8 mouse cellular contexts compared by ENCODE assay signal in the genomic region with DNA sequence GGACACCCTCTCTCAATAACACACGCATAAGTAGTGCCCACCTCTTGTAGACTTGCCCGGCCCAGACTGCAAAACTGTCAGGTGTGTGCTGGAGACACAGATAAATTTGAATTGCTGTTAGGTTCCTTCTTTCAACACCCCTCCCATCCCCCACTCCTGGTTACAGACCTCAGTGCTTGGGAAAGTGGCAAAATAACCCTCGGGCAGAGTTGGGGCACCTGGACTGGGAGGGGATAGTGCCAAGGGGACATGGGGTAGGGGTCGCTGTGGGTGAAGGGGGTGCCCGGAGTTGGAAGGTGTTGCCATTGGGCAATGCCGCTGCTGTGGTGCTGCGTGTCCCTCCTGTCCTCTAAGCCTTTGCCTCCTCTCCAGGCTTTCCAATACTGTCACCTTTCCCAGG. TPM values are rescaled to one million over a fixed set of nuclear protein-coding genes. Genes with fewer than 3 reads are reported as not detected.
DNase-seq lines count a peak whose midpoint lies in the region; ATAC-seq and TF ChIP-seq lines count a peak whose summit lies in the region.

No protein-coding gene starts in this region.

- 14% methylated on average over 7 of the region's 7 CpGs for WGBS in lung, embryonic 14.5 days
- WGBS in forebrain, embryonic 13.5 days: 13% methylated on average over 7 of the region's 7 CpGs
- WGBS in kidney, embryonic 14.5 days: 15% methylated on average over 7 of the region's 7 CpGs
- WGBS in midbrain, postnatal 0 days: 15% methylated on average over 7 of the region's 7 CpGs

- TF ChIP-seq CTCF in lung, embryonic 14.5 days (IDR thresholded peaks at IDR 0.05; ENCODE audit: low read depth): no peak
- no peak for TF ChIP-seq CTCF in midbrain, postnatal 0 days (IDR thresholded peaks at IDR 0.05)

- peak overlapping the region; percentile 57 for H3K4me3 ChIP-seq in lung, embryonic 14.5 days (ENCODE audit: low read depth, low read length)
- peak overlapping the region; percentile 65 for H3K4me3 ChIP-seq in forebrain, embryonic 13.5 days
- H3K4me3 ChIP-seq in kidney, embryonic 14.5 days (ENCODE audit: low read length): peak overlapping the region; percentile 46
- peak overlapping the region; percentile 82 for H3K4me3 ChIP-seq in midbrain, postnatal 0 days (ENCODE audit: low read depth, low read length)

- ATAC-seq in lung, embryonic 14.5 days (ENCODE audit: insufficient read depth): 0 out of 2 replicates have a peak, but pooled peaks have one; percentile 18
- ATAC-seq in forebrain, embryonic 13.5 days: peak; percentile 35; the same call in 1 of the 2 replicates
- peak; percentile 28; the same call in 1 of the 2 replicates for ATAC-seq in kidney, embryonic 14.5 days (ENCODE audit: low FRiP score, low TSS enrichment)
- ATAC-seq in midbrain, postnatal 0 days (ENCODE audit: low FRiP score): peak; percentile 34; the same call in 1 of the 2 replicates

- H3K27me3 ChIP-seq in lung, embryonic 14.5 days (ENCODE audit: insufficient read depth, low read length): no peaks in the 10 kb centered on the region
- H3K27me3 ChIP-seq in forebrain, embryonic 13.5 days: no peaks in the 10 kb centered on the region
- no peaks in the 10 kb centered on the region for H3K27me3 ChIP-seq in kidney, embryonic 14.5 days (ENCODE audit: control insufficient read depth, insufficient read depth, low read length)
- H3K27me3 ChIP-seq in midbrain, postnatal 0 days (ENCODE audit: insufficient read depth, low read length): no peaks in the 10 kb centered on the region

- H3K36me3 ChIP-seq in lung, embryonic 14.5 days (ENCODE audit: insufficient read depth): no peaks in the 10 kb centered on the region
- no peaks in the 10 kb centered on the region for H3K36me3 ChIP-seq in forebrain, embryonic 13.5 days (ENCODE audit: poor library complexity, severe bottlenecking)
- H3K36me3 ChIP-seq in kidney, embryonic 14.5 days (ENCODE audit: control insufficient read depth, insufficient read depth, low read length): no peaks in the 10 kb centered on the region
- no peaks in the 10 kb centered on the region for H3K36me3 ChIP-seq in midbrain, postnatal 0 days (ENCODE audit: insufficient read depth, low read length)

- H3K27ac ChIP-seq in lung, embryonic 14.5 days (ENCODE audit: low read depth): peak overlapping the region; percentile 69; the same call in 1 of the 2 replicates
- H3K27ac ChIP-seq in forebrain, embryonic 13.5 days: no peak overlapping the region
- H3K27ac ChIP-seq in kidney, embryonic 14.5 days (ENCODE audit: low read depth, low read length): no peak overlapping the region
- no peak overlapping the region for H3K27ac ChIP-seq in midbrain, postnatal 0 days (ENCODE audit: low read depth, low read length)

- no peak for DNase-seq in lung, embryonic 14.5 days
- no peak for DNase-seq in lung, postnatal 10 days
- DNase-seq in midbrain, postnatal 0 days (ENCODE audit: low spot score): no peak
- no peak for DNase-seq in natural killer cell, adult 2 months (ENCODE audit: low spot score in 2 of 2)
- DNase-seq in c-Kit-positive CD71-positive TER-119-positive erythroid progenitor cells, embryonic 14.5 days (ENCODE audit: low spot score): no peak
- no peak for DNase-seq in left cerebral cortex, postnatal 10 days (ENCODE audit: extremely low spot score in 1 of 2, low spot score in 2 of 2)

- H3K9me3 ChIP-seq in lung, embryonic 14.5 days (ENCODE audit: low read depth, low read length): no peaks in the 10 kb centered on the region
- no peaks in the 10 kb centered on the region for H3K9me3 ChIP-seq in forebrain, embryonic 13.5 days (replicated peaks)
- no peaks in the 10 kb centered on the region for H3K9me3 ChIP-seq in kidney, embryonic 14.5 days (ENCODE audit: control insufficient read depth, low read length)
- H3K9me3 ChIP-seq in midbrain, postnatal 0 days (ENCODE audit: low read length): no peaks in the 10 kb centered on the region

- peak overlapping the region; percentile 76; the same call in 1 of the 2 replicates for H3K9ac ChIP-seq in lung, embryonic 14.5 days
- peak overlapping the region; percentile 84; the same call in 1 of the 2 replicates for H3K9ac ChIP-seq in forebrain, embryonic 13.5 days
- H3K9ac ChIP-seq in kidney, embryonic 14.5 days (ENCODE audit: low read depth, low read length): no peak overlapping the region
- peak overlapping the region; percentile 81; the same call in 1 of the 2 replicates for H3K9ac ChIP-seq in midbrain, postnatal 0 days (replicated peaks; ENCODE audit: low read length, poor library complexity, severe bottlenecking)

- intact Hi-C loops in left cerebral cortex, postnatal 10 days (cut with DNase I): no loop called here

- peaks cover 9% of the 10 kb centered on the region; the same call in 1 of the 2 replicates for H3K4me1 ChIP-seq in lung, embryonic 14.5 days (ENCODE audit: insufficient read depth)
- peaks cover 13% of the 10 kb centered on the region; the same call in 1 of the 2 replicates for H3K4me1 ChIP-seq in forebrain, embryonic 13.5 days
- peaks cover 13% of the 10 kb centered on the region; the same call in 1 of the 2 replicates for H3K4me1 ChIP-seq in kidney, embryonic 14.5 days (ENCODE audit: control insufficient read depth, insufficient read depth, low read length)
- peaks cover 6% of the 10 kb centered on the region; the same call in 1 of the 2 replicates for H3K4me1 ChIP-seq in midbrain, postnatal 0 days (ENCODE audit: insufficient read depth, low read length)

- H3K4me2 ChIP-seq in lung, embryonic 14.5 days: peak overlapping the region; percentile 90
- H3K4me2 ChIP-seq in forebrain, embryonic 13.5 days: peak overlapping the region; percentile 98
- peak overlapping the region; percentile 97 for H3K4me2 ChIP-seq in kidney, embryonic 14.5 days (replicated peaks; ENCODE audit: low read depth, low read length)
- peak overlapping the region; percentile 88 for H3K4me2 ChIP-seq in midbrain, postnatal 0 days (ENCODE audit: low read depth, low read length, poor library complexity, severe bottlenecking)

RNA-seq across cellular contexts. Expression of a gene that starts 43.9 kb away (rescaled TPM):
- 0.85 and 1.8 TPM in 2 replicates for polyA plus RNA-seq in lung, embryonic 14.5 days (2014; fragmentation: Nextera tagmentation; extraction: Ambion mirVana)
- 9.3 and 9.7 TPM in 2 replicates for polyA plus RNA-seq in forebrain, embryonic 13.5 days (2015; fragmentation: Nextera tagmentation; extraction: Ambion mirVana)
- polyA plus RNA-seq in kidney, embryonic 14.5 days (2014; fragmentation: Nextera tagmentation; extraction: Ambion mirVana): 13.8 and 21.5 TPM in 2 replicates
- total RNA-seq in midbrain, postnatal 0 days (2014; rRNA removed): 34.7 and 39.8 TPM in 2 replicates
- polyA plus RNA-seq in midbrain, postnatal 0 days (2015; fragmentation: Nextera tagmentation; extraction: Ambion mirVana): 16.4 and 17.1 TPM in 2 replicates
- total RNA-seq in left cerebral cortex, postnatal 10 days (2021): 10 to 100 TPM; 20.8 to 22.8 TPM
